Mouse (Mus musculus) bone marrow, adult 2 months (tissue): ENCODE results near the gene Tbc1d22b.

Source experiments
- CTCF ChIP-seq: fragments of 200-500 bp; IDR thresholded peaks from 2 replicates; pipeline ENCODE4 v1.5.1; 2011; ENCODE audit warnings: low read length, control low read depth; ENCODE audit not compliant: control insufficient read depth, insufficient read depth
- POLR2A ChIP-seq: fragments of 200-500 bp; IDR thresholded peaks from 2 replicates; pipeline ENCODE4 v1.6.1; 2011; ENCODE audit warnings: low read depth, mild to moderate bottlenecking, control low read depth, low read length, borderline replicate concordance; ENCODE audit not compliant: control insufficient read depth

GRCm38 (mm10) chr17:29569831-29570230, 20.2 kb downstream of the Tbc1d22b start:
- TF ChIP-seq POLR2A (no peak), CTCF (no peak)
